Mouse (Mus musculus) bone marrow macrophage, adult 2 months (primary cell): ENCODE data around the gene Ticam1.

Experiments
- CTCF ChIP-seq: IDR thresholded peaks from 2 replicates; pipeline ENCODE4 v1.5.1; 2012; ENCODE audit warnings: low read depth, mild to moderate bottlenecking, low read length, moderate library complexity
- POLR2A ChIP-seq: IDR thresholded peaks from 2 replicates; pipeline ENCODE4 v1.6.1; 2012; ENCODE audit warnings: mild to moderate bottlenecking, low read depth, low read length, borderline replicate concordance

GRCm38 (mm10) chr17:56324419-56324818, 47.8 kb upstream of the Ticam1 start:
- TF ChIP-seq CTCF (no peak), POLR2A (no peak)
